Mouse (Mus musculus) liver, adult 2 months (tissue): ENCODE data around the gene Atp1b2. TPM values are rescaled to one million over a fixed set of nuclear protein-coding genes. Genes with fewer than 3 reads are reported as not detected.

ENCODE experiments used
- DNase-seq: peaks from one replicate; pipeline ENCODE4 v3.0.0-alpha.2; 2011; ENCODE audit warnings: low read depth, low spot score; ENCODE audit errors: extremely low read depth
- H3K27ac ChIP-seq: fragments of 200-500 bp; replicated peaks from 2 replicates; pipeline ENCODE4 v1.5.1; 2012; ENCODE audit warnings: low read depth, mild to moderate bottlenecking, control low read depth, inconsistent platforms, low read length; ENCODE audit not compliant: insufficient read depth
- H3K27me3 ChIP-seq: fragments of 200-500 bp; 2 replicates; pipeline ENCODE4 v1.6.1; 2012; ENCODE audit warnings: mild to moderate bottlenecking, moderate library complexity, low read length, inconsistent platforms; ENCODE audit not compliant: control insufficient read depth, insufficient read depth
- H3K36me3 ChIP-seq: fragments of 200-500 bp; 2 replicates; pipeline ENCODE4 v1.6.1; 2012; ENCODE audit warnings: low read length, inconsistent platforms; ENCODE audit not compliant: control insufficient read depth, insufficient read depth
- H3K4me1 ChIP-seq: fragments of 200-500 bp; 2 replicates; pipeline ENCODE4 v1.6.1; 2011; ENCODE audit warnings: low read length; ENCODE audit not compliant: control insufficient read depth, insufficient read depth
- H3K4me3 ChIP-seq: fragments of 200-500 bp; 2 replicates; pipeline ENCODE4 v1.5.1; 2011; ENCODE audit warnings: low read depth, mild to moderate bottlenecking, control low read depth, low read length, moderate library complexity; ENCODE audit not compliant: insufficient read depth
- H3K79me2 ChIP-seq: fragments of 200-500 bp; 2 replicates; pipeline ENCODE4 v1.6.1; 2012; ENCODE audit warnings: inconsistent platforms, mild to moderate bottlenecking, low read length, moderate library complexity; ENCODE audit not compliant: control insufficient read depth, insufficient read depth
- H3K9ac ChIP-seq: fragments of 200-500 bp; 2 replicates; pipeline ENCODE4 v1.6.1; 2012; ENCODE audit warnings: low read depth, mild to moderate bottlenecking, control low read depth, inconsistent platforms, low read length
- CTCF ChIP-seq: fragments of 200-500 bp; IDR thresholded peaks from 2 replicates; pipeline ENCODE4 v1.5.1; 2011; ENCODE audit warnings: low read depth, low read length, control low read depth
- POLR2A ChIP-seq: fragments of 200-500 bp; IDR thresholded peaks from 2 replicates; pipeline ENCODE4 v1.6.1; 2011; ENCODE audit warnings: low read length, control low read depth; ENCODE audit not compliant: insufficient read depth; ENCODE audit errors: extremely low read depth
- WGBS: fragments of 180-500 bp; shearing (Covaris S2); methylation state at CpG from one replicate; pipeline ENCODE4 v1.1.7; 2018; 5-methylcytosine and 5-hydroxymethylcytosine counted together
- polyA plus RNA-seq: library from polyadenylated mRNA; depleted of rRNA; stranded (reverse); fragments of >200 nt; gene quantifications from 2 replicates; pipeline ENCODE4 v1.2.3, GENCODE M21; 2012; rRNA removed
- total RNA-seq: library from RNA; depleted of rRNA; stranded (reverse); fragments of >200 nt; gene quantifications from 2 replicates; pipeline ENCODE4 v1.2.3, GENCODE M21; 2014; rRNA removed

The Atp1b2 gene
- total RNA-seq (0.18 and 0.20 TPM in 2 replicates), polyA plus RNA-seq (0.40 and 0.46 TPM in 2 replicates)

DNA sequence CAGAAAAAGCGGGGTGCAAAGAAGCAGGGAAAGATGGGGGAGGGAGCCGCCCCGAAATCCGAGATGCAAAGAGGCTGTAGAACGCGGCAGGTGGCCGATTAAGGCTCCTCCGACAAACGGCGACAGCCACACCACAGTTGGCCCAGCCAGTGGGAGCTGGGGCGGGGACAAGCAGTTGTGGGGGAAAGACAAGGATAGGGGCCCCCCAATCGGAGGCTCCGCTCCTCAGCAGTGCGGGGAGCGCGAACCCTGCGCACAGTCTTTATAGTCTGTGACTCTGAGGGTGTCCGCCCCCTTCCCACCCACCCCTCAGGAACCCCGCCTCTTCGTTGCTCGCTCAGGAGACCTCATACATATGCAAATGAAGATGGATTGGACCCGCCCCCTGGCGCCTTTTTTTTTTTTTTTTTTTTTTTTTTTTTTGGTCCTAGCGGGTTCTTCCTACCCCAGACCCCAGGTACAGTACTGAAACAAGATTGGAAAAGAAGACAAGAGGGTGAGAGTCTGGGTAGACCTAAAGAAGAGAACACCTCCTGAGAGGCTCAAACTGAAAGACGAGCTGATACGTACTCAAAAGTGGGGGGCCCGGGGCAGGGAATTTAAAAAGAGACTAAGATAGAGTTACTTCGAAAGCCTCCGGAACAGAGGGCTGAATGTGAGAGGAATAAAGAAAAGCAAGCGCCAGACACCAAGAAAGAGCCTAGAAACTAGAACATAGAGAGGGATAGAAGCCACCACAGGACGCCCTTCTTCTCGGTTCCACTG is at the start of gene Atp1b2:
Atp1b2 (minus strand) TSS at position 217 of the 765 bp plus-strand sequence.
- Histone ChIP-seq H3K36me3 (no peaks in the 10 kb centered on the region), H3K4me3 (peak within 1 kb of the TSS; percentile 66), H3K9ac (peak within 1 kb of the TSS; percentile 28), H3K79me2 (no peaks in the 10 kb centered on the region), H3K27ac (no peak within 1 kb of the TSS), H3K27me3 (peaks cover 10% of the 10 kb centered on the region), H3K4me1 (peaks cover 4% of the 10 kb centered on the region; the same call in 1 of the 2 replicates)
- WGBS: 3% methylated on average over 32 of the region's 32 CpGs
- TF ChIP-seq CTCF (no peak), POLR2A (0 out of 2 replicates have a peak, but pooled peaks have one; percentile 20)
- DNase-seq: peak; percentile 52

DNA sequence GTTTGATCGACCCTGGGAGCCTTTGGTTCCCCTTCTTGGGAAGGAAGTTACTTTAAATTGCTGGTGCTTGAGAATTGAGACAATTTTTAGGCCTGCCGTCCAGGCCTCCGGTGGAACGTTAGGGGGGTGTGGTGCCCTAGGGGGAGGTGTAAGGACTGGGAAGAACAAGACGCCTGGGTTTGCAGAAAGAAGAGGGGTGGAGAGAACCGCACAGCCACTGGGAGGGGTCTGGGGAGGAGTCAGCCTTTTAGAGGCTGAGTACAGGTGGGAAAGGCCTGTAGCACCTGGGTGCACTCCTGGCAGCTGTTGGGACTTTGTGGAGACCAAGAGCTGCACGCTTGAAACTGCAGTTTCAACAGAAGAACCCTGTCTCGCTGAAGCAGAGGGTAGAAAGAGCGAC is 49.0 kb upstream of the Atp1b2 start:
- Histone ChIP-seq H3K79me2 (no peaks in the 10 kb centered on the region), H3K9ac (no peak overlapping the region), H3K4me3 (no peak overlapping the region), H3K4me1 (no peaks in the 10 kb centered on the region), H3K36me3 (peaks cover 27% of the 10 kb centered on the region), H3K27ac (no peak overlapping the region), H3K27me3 (no peaks in the 10 kb centered on the region)
- 57% methylated on average over 9 of the region's 9 CpGs for WGBS
- DNase-seq: no peak
- no peak for TF ChIP-seq POLR2A
- no peak for TF ChIP-seq CTCF

DNA sequence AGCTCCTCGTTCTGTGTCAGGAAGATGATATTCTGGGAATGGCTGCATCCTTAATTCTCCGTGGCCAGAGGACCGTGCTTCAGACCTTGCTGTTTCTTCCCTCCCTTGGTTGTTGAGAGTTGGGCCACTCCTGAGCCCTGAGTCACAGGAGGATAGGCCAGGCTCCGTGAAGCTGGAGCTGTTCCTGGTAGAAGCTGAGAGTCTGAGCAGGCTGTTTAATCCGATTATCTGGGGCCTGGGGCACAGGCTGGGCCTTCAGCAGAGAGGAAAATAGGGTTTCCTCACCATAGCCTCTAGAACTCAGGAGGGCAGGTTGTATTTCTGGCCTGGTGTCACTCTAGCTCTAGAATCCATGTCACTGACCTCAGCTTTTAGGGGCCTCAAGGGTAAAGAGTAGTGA is 47.7 kb upstream of the Atp1b2 start:
- no peaks in the 10 kb centered on the region for H3K4me1 ChIP-seq
- no peak overlapping the region for H3K27ac ChIP-seq
- peaks cover 35% of the 10 kb centered on the region for H3K36me3 ChIP-seq
- no peak for DNase-seq
- no peak overlapping the region for H3K4me3 ChIP-seq
- H3K79me2 ChIP-seq: no peaks in the 10 kb centered on the region
- no peak overlapping the region for H3K9ac ChIP-seq
- H3K27me3 ChIP-seq: no peaks in the 10 kb centered on the region
- WGBS: 78% methylated on average over 5 of the region's 5 CpGs
- TF ChIP-seq CTCF (no peak), POLR2A (no peak)

DNA sequence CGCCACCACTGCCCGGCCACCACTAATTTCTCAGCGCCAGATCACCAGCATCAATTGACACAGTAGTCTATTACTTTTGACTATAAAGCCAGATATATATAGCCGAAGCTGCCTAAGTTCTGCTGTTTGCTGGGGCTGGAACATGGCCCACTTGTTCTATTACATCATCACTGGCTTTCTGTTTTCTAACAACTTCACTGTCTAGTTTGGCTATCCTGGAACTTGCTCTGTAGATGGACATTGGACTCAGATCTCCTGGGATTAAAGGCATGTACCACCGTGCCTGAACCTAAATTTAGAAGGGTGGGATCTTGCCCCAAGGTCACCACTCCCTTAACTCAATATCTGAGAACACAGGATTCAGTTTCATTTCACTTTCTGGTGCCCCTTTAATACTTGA is 40.1 kb upstream of the Atp1b2 start:
- no peak for TF ChIP-seq CTCF
- TF ChIP-seq POLR2A: no peak
- H3K27ac ChIP-seq: no peak overlapping the region; the same call in 1 of the 2 replicates
- H3K4me1 ChIP-seq: peaks cover 4% of the 10 kb centered on the region; the same call in 1 of the 2 replicates
- DNase-seq: peak; percentile 85
- H3K27me3 ChIP-seq: no peaks in the 10 kb centered on the region
- H3K9ac ChIP-seq: no peak overlapping the region
- 53% methylated on average over 5 of the region's 5 CpGs for WGBS
- H3K36me3 ChIP-seq: peaks cover 57% of the 10 kb centered on the region
- no peak overlapping the region for H3K4me3 ChIP-seq
- no peaks in the 10 kb centered on the region; the same call in 1 of the 2 replicates for H3K79me2 ChIP-seq

DNA sequence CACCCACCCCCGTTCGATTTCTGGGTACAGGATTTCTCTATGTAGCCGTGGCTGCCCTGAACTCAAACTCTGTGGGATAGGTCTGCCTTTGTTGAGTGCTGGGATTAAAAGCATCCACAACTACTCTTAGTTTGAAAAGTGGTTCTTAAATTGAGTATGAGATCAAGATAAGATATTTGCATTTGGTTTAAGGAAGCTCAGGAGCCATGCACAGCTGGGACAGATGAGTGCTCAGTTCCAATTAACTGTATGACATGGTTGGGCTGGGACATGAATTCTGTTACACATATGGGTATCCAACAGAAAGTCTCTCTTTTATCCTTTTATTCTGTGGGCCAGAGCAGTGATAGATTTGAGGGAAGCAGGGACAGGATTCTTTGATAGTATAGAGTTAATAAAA is 29.7 kb upstream of the Atp1b2 start:
- H3K4me3 ChIP-seq: no peak overlapping the region
- peaks cover 15% of the 10 kb centered on the region; the same call in 1 of the 2 replicates for H3K36me3 ChIP-seq
- no peak overlapping the region for H3K9ac ChIP-seq
- H3K4me1 ChIP-seq: peaks cover 10% of the 10 kb centered on the region
- no peak for DNase-seq
- TF ChIP-seq POLR2A (no peak), CTCF (no peak)
- peaks cover 9% of the 10 kb centered on the region; the same call in 1 of the 2 replicates for H3K79me2 ChIP-seq
- WGBS: 77% methylated on average over 3 of the region's 3 CpGs
- H3K27ac ChIP-seq: no peak overlapping the region
- H3K27me3 ChIP-seq: no peaks in the 10 kb centered on the region
